Mouse (Mus musculus): Measurements from ENCODE around the gene Cmtm4. TPM values are rescaled to one million over a fixed set of nuclear protein-coding genes. Genes with fewer than 3 reads are reported as not detected.

Cmtm4 gene
- total and polyA plus RNA-seq, 3 experiments: 6.5 to 31.1 (median 12.0) TPM

GRCm38 (mm10) chr8:104340233-104341105, 55.1 kb downstream of the Cmtm4 start:
- Histone ChIP-seq H3K27me3 (ENCODE audit: control insufficient read depth in 1 of 2, insufficient read depth in 2 of 2, low read length in 2 of 2) (no peaks in the 10 kb centered on the region), H3K27ac (ENCODE audit: control insufficient read depth, low read depth, low read length) (peak overlapping the region; percentile 62), H3K4me1 (ENCODE audit: control insufficient read depth in 1 of 2, insufficient read depth in 2 of 2, low read length in 2 of 2) (peaks cover 0 to 7% of the 10 kb centered on the region in 2 experiments; a peak in 2 of 4 replicates), H3K36me3 (ENCODE audit: control insufficient read depth in 1 of 2, insufficient read depth in 2 of 2, low read length in 2 of 2) (peaks cover 0 to 9% of the 10 kb centered on the region in 2 experiments; a peak in 2 of 4 replicates), H3K4me3 (ENCODE audit: control insufficient read depth in 1 of 2, insufficient read depth in 1 of 2, low read depth in 2 of 2, low read length in 2 of 2) (peak overlapping the region; percentile 59 to 90), H3K9ac (ENCODE audit: control insufficient read depth, low read depth, low read length, poor library complexity, severe bottlenecking) (peak overlapping the region; percentile 76), H3K9me3 (replicated peaks; ENCODE audit: insufficient read depth, low read length) (no peaks in the 10 kb centered on the region), H3K79me2 (ENCODE audit: control insufficient read depth, insufficient read depth, low read length, poor library complexity) (peaks cover 10% of the 10 kb centered on the region)
- DNase-seq (ENCODE audit: low read depth, low spot score): peak; percentile 82
- TF ChIP-seq NRF1 (IDR thresholded peaks at IDR 0.05; ENCODE audit: insufficient read depth, low read depth, low read length, poor library complexity, severe bottlenecking) (0 out of 2 replicates have a peak, but pooled peaks have one; percentile 0), NELFE (IDR thresholded peaks at IDR 0.05; ENCODE audit: low read depth, low read length) (peak; percentile 74), TBP (IDR thresholded peaks at IDR 0.05; ENCODE audit: low read depth, low read length) (no peak), MEF2A (IDR thresholded peaks at IDR 0.05; ENCODE audit: extremely low read depth, insufficient replicate concordance, low read depth, low read length, poor library complexity, severe bottlenecking) (no peak), ZNF384 (IDR thresholded peaks at IDR 0.05; ENCODE audit: low read depth, low read length) (no peak), MAZ (IDR thresholded peaks at IDR 0.05; ENCODE audit: low read depth, low read length) (no peak), KAT2A (conservative IDR thresholded peaks at IDR 0.05; ENCODE audit: low read depth, low read length) (no peak; the same call in 1 of the 2 replicates), MAFK (IDR thresholded peaks at IDR 0.05; ENCODE audit: borderline replicate concordance, low read depth, low read length) (no peak), HCFC1 (IDR thresholded peaks at IDR 0.05; ENCODE audit: low read depth, low read length) (peak; percentile 70), POLR2AphosphoS5 (IDR thresholded peaks at IDR 0.05; ENCODE audit: borderline replicate concordance, low read depth, low read length) (no peak), USF1 (IDR thresholded peaks at IDR 0.05; ENCODE audit: low read depth, low read length) (no peak), MAX (IDR thresholded peaks at IDR 0.05; ENCODE audit: low read length) (no peak), SIN3A (IDR thresholded peaks at IDR 0.05; ENCODE audit: low read length) (peak; percentile 46; the same call in 1 of the 2 replicates), MXI1 (IDR thresholded peaks at IDR 0.05; ENCODE audit: low read depth, low read length) (0 out of 2 replicates have a peak, but pooled peaks have one; percentile 31), SMC3 (IDR thresholded peaks at IDR 0.05; ENCODE audit: low read depth, low read length) (peak; percentile 28), JUND (IDR thresholded peaks at IDR 0.05; ENCODE audit: low read depth, low read length) (no peak), E2F4 (IDR thresholded peaks at IDR 0.05; ENCODE audit: borderline replicate concordance, low read depth, low read length) (no peak), MYB (IDR thresholded peaks at IDR 0.05; ENCODE audit: low read depth, low read length) (no peak), GABPA (IDR thresholded peaks at IDR 0.05; ENCODE audit: low read depth, low read length) (no peak), TAL1 (IDR thresholded peaks at IDR 0.05; ENCODE audit: low read length) (no peak), GATA1 (IDR thresholded peaks at IDR 0.05; ENCODE audit: low read depth, low read length) (no peak), MYC (IDR thresholded peaks at IDR 0.05; ENCODE audit: low read depth, low read length) (peak; percentile 40; the same call in 1 of the 2 replicates), CHD2 (IDR thresholded peaks at IDR 0.05; ENCODE audit: low read length) (no peak), USF2 (IDR thresholded peaks at IDR 0.05; ENCODE audit: borderline replicate concordance in 1 of 2, insufficient read depth in 1 of 2, low read depth in 1 of 2, low read length in 2 of 2) (no peak), ELF1 (IDR thresholded peaks at IDR 0.05; ENCODE audit: low read depth, low read length) (peak; percentile 43), BHLHE40 (IDR thresholded peaks at IDR 0.05; ENCODE audit: borderline replicate concordance, low read depth, low read length) (no peak), TCF12 (IDR thresholded peaks at IDR 0.05; ENCODE audit: low read depth, low read length) (0 out of 2 replicates have a peak, but pooled peaks have one; percentile 8), RAD21 (IDR thresholded peaks at IDR 0.05; ENCODE audit: low read depth, low read length) (peak; percentile 22; the same call in 1 of the 2 replicates), ZKSCAN1 (IDR thresholded peaks at IDR 0.05; ENCODE audit: low read depth, low read length) (no peak), ZMIZ1 (IDR thresholded peaks at IDR 0.05; ENCODE audit: low read depth, low read length) (no peak; the same call in 1 of the 2 replicates), ZC3H11A (IDR thresholded peaks at IDR 0.05; ENCODE audit: low read depth, low read length) (no peak), CTCF (IDR thresholded peaks at IDR 0.05 in 2 of 3, conservative IDR thresholded peaks at IDR 0.05 in 1 of 3; ENCODE audit: control insufficient read depth in 1 of 3, insufficient read depth in 1 of 3, low read depth in 2 of 3, low read length in 3 of 3, poor library complexity in 1 of 3, severe bottlenecking in 1 of 3) (peak in 2 of 3 experiments; percentile 49 to 57; a peak in 5 of 6 replicates), POLR2A (IDR thresholded peaks at IDR 0.05; ENCODE audit: control insufficient read depth in 1 of 2, insufficient read depth in 1 of 2, low read depth in 1 of 2, low read length in 2 of 2, poor library complexity in 1 of 2) (peak; percentile 60 to 69; a peak in 2 of 4 replicates), UBTF (IDR thresholded peaks at IDR 0.05; ENCODE audit: borderline replicate concordance, insufficient read depth, low read depth, low read length) (no peak), CHD1 (IDR thresholded peaks at IDR 0.05; ENCODE audit: low read depth, low read length) (no peak; the same call in 1 of the 2 replicates)
